Mouse (Mus musculus) brain, embryonic 14.5 days (tissue): ENCODE data around the gene Phlda2. TPM values are rescaled to one million over a fixed set of nuclear protein-coding genes. Genes with fewer than 3 reads are reported as not detected.
"Not testable (repeated sequence)": the region's sequence is repeated elsewhere in the genome, so short reads cannot be mapped to it uniquely, and the experiment has no call there.

ENCODE experiments used
- DNase-seq: peaks from one replicate; pipeline ENCODE4 v3.0.0-alpha.2; 2011; ENCODE audit warnings: low read depth
- CTCF ChIP-seq: fragments of 200-500 bp; IDR thresholded peaks from 2 replicates; pipeline ENCODE4 v1.5.1; 2012; ENCODE audit warnings: inconsistent platforms, mild to moderate bottlenecking, moderate library complexity, borderline replicate concordance; ENCODE audit not compliant: insufficient read depth, insufficient read length; ENCODE audit errors: extremely low read depth
- POLR2A ChIP-seq: fragments of 200-500 bp; IDR thresholded peaks from 2 replicates; pipeline ENCODE4 v1.6.1; 2012; ENCODE audit warnings: mild to moderate bottlenecking, inconsistent platforms, borderline replicate concordance; ENCODE audit not compliant: poor library complexity, insufficient read depth, insufficient read length, severe bottlenecking; ENCODE audit errors: extremely low read depth
- polyA plus RNA-seq: library from polyadenylated mRNA; depleted of rRNA; stranded (reverse); fragments of >200 nt; gene quantifications from 2 replicates; pipeline ENCODE4 v1.2.3, GENCODE M21; 2012; rRNA removed

Phlda2 gene
- polyA plus RNA-seq, result 0.78 and 0.88 TPM in 2 replicates

DNA sequence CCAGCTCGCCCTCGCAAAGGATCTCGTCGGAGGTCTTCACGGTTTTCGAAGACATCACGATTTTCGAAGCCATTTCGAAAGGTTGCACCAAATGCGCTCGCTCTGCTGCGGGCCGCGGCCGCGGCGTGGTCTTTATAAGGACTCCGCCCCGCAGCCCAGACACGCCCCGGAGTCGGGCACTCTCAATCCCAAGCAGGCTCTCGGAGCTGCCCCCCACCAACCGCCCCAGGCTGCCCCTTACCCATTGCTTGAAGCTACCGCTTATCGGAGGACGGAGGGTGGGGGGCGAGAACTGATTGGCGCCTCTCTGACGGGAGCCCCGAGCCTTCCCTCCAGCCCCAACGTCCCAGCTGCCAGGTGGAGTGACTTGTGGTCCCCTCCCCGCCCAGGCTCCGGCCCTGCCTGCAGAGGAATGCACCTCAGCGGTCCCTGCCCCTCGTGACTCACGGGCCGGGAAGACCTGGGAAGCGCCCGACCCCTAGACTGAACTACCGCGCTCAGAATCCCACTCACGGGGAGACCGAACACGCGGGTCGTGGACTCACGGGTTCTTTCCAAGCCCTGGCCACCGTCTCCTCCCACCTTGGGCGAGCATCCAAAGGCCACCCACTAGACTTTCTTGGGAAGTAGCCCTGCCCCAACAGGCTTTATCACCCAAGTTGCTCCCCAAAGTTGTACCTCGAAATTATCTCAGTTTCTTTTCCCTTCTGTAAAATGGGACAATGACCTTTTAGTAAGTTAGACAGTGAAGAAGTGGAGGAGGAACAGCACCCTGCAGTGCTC, at the start of gene Phlda2:
TSS of gene Phlda2 (minus strand) at position 733 of the 783 bp plus-strand sequence.
- peak; percentile 5 for DNase-seq
- no peak for TF ChIP-seq CTCF
- no peak for TF ChIP-seq POLR2A

DNA sequence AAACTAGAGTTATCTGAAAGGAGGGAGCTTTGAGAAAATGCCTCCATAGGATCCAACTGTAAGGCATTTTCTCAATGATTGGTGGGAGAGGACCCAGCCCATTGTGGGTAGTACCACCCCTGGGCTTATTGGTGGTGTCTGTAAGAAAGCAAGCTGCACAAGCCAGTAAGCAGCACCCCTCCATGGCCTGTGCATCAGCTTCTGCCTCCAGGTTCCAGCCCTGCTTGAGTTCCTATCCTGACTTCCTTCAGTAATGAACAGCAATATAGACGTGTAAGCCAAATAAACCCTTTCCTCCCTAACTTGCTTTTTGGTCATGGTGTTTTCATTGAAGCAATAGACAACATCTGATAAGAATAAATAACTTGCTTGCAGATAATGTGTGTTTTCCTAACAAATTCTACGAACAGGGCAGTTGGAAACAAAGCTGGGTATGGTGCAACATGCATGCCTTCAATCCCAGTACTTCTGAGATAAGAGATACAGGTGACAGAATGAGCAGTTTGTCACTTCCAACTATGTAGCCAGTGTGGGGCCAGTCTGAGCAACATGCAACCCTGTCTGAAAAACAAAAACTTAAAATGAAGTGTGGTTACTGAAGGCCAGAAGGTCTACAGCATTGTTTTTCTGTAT, 46.8 kb upstream of the Phlda2 start:
- no peak for DNase-seq
- no peak for TF ChIP-seq POLR2A
- no peak for TF ChIP-seq CTCF

DNA sequence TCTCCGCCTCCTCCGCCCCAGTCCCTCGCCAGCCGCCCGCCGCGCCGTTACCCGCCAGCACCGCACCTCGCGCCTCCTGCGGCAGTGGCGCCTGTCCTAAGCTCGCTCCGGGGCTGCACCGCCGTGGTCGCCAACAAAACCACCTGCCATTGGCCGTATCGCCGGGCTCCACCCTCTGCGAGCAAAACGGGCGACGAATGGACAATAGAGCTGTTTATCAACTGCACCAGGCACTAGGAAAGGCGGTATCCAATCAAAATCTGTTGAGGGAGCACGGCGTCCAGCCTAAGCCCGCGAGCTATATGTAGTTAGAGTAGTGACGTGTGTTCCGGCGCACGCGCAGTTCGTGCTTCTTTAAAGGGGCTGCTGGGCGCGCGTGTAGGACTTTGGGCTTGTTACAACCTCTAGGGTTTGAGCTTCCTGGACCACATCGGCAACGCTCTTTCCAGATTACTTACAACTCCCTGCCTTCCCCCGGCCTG, 46.1 kb upstream of the Phlda2 start, which contains the start of gene Nap1l4:
TSS of gene Nap1l4 (minus strand) at position 131 of the 482 bp plus-strand sequence.
- TF ChIP-seq CTCF, result no peak
- peak; percentile 85 for TF ChIP-seq POLR2A
- DNase-seq, result peak; percentile 100

DNA sequence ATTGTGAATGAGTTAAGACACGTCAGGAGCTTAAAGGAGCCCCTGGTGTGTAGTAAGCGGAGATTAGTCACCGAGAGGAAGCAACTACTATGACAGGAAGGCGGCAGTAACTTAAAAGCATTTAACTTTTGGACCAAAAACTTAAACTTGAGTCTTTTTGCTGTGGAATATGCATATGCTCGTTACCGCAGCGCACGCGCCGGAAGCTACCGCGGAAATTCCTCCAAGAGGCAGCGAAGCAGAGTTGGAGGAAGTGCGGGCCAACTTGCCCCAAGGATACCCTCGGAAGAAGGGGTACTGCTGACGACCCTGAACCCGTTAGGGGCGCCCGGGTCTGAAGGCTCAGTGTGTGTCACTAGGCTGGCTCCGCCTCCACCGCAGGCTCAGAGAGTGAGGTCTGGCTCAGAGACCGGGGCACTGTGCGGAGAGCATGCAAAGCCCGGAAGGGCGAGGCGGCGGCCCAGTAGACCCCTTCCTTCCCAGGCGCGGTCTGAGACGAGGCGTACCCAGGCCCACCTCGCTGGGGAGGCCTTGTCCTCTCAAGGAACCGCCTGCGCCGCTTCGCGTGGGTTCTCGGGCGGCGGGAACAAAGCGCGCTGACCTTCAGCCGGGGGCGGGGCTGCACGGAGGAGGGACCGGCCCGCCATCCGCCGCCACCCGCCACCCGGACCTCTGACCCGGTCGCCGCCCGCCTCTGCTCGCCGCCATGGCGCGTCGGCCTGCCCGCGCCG, 45.4 kb upstream of the Phlda2 start:
- no peak for TF ChIP-seq CTCF
- TF ChIP-seq POLR2A, result no peak
- peak; percentile 66 for DNase-seq

DNA sequence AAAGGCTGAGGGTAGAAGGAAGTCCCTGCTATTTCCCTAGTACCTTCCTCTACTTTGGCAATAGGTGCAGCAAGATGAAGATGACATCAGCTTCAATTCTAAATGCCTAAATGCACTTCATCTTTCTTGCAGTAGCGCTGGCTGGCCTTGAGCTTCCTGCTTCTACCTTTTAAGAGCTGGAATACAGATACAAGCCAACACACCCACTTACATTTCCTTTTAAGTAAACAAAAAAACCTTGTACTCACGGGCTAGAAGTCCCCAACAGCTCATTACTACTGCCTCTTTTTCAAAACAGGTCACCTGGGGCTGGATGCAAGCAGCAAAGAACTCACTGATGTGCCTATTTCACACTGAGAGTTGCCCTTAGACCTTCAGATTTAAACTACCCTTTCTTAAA, 43.6 kb upstream of the Phlda2 start:
- TF ChIP-seq CTCF, result no peak
- no peak for TF ChIP-seq POLR2A
- no peak for DNase-seq

DNA sequence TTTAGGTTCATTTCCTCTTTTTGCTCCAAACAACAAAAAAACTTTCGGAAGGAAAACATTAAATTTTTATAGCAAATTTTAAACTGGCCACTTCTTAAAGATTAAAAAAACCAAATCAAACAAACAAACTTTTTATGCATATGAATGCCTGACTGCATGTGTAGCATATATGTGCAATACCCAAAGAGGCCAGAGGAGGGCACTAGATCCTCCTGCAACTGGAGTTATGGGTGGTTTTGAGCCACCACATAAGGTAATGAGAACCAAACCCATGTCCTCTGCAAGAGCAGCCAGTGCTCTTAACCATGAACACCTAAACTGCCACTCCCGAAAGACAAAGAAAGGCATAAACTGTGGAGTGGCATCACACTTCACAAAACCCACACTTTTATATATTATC, 41.4 kb upstream of the Phlda2 start:
- peak; percentile 12 for DNase-seq
- TF ChIP-seq CTCF (peak; percentile 46; the same call in 1 of the 2 replicates), POLR2A (no peak)

DNA sequence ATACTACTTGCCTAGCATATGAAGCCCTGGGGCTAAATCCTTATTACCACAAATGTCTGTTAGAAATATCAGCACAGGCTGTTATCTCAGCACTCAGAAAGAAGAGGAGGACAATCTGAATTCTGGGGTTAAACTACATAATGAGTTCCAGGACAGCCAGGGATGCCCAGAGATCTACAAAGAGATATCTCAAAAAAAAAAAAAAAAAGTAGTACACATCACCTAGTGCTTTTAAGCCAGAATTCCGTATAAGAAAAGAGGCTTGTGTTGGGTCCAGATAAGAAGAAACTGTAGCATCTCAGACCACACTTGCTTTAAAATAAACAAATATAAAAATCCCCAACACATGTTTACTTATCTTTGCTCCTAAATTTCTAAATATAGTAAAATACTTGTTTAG, 35.7 kb upstream of the Phlda2 start:
- no peak for TF ChIP-seq CTCF
- TF ChIP-seq POLR2A, result no peak
- no peak for DNase-seq

DNA sequence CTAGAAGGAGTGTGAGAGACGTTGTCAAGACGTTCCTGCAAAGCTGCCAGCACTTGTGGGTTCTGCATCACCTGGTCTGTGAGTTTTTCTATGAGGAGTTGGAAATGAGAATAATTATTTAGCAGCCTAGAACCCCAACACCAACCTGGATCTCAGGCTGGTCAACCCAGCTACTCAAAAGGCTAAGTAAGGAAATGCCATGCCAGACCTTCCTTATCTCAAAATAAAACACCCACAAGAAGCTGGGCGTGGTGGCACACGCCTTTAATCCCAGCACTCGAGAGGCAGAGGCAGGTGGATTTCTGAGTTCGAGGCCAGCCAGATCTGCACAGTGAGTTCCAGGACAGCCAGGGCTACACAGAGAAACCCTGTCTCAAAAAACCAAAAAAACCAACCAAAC, 35.3 kb upstream of the Phlda2 start:
- not testable (repeated sequence) for DNase-seq

DNA sequence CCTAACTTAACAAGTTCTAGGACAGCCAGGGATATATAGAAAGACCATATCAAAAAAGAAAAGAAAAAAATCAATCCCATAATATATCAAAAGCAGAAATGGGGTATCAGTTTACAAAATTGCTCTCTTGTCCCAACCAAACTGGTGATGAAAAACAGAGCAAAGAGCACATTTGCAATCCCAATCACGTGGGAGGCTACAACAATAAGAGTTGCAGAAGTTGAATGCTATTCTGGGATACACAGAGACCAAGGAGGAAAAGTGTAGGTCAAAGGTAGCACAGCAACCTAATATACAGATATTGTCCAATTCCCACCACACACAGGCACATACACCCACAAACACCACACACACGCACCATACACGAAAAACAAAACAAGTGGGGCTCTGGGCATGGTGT, 33.3 kb upstream of the Phlda2 start:
- DNase-seq, result no peak
- TF ChIP-seq POLR2A (no peak), CTCF (no peak)

DNA sequence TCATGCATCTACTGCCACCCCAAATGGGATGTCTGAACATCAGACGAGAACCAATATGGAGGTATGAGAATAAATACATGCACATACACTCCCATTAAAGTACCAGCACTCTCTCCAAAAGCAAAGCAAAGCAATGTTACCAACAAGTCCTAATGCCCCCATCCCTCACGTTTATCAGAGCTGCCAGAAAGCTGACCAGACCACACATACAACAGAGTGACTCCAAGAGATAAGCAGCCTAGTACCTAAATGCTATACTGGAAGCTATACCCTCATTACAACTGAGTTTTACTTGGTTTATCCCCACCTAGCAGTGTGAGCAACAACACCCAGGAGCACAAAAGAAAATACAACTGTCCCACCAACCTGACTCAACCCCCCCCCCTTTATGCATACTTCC, 30.3 kb upstream of the Phlda2 start:
- TF ChIP-seq CTCF (no peak), POLR2A (no peak)
- DNase-seq, result no peak

DNA sequence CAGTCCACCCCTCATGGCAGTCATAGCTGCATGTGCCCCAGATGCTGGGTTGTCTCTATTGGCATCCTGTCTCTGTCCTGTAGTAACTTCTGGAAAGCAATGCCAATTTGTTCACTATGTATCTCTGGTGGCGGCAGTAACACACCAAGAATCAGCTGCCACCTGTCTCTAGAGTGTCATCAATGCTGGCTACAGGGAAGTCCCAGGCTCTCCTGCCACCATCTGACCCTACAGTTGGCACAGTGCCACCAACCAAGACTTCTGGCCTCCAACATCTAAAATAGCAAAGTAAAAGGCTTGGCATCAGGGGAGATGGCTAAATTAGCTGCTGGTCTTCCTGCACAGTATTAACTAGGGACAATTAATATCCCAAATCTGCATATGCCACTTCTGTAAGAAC, 29.5 kb upstream of the Phlda2 start:
- DNase-seq, result no peak
- TF ChIP-seq CTCF, result no peak
- no peak for TF ChIP-seq POLR2A
